Mouse (Mus musculus) olfactory bulb, adult 2 months (tissue): ENCODE measurements around the gene Dscam.

Source experiments
- CTCF ChIP-seq: fragments of 200-500 bp; IDR thresholded peaks from 2 replicates; pipeline ENCODE4 v1.5.1; 2012; ENCODE audit warnings: low read depth, mild to moderate bottlenecking, low read length, moderate library complexity; ENCODE audit not compliant: insufficient read depth
- POLR2A ChIP-seq: fragments of 200-500 bp; IDR thresholded peaks from 2 replicates; pipeline ENCODE4 v1.6.1; 2012; ENCODE audit warnings: mild to moderate bottlenecking, low read depth, low read length, moderate library complexity; ENCODE audit not compliant: insufficient read depth

- no peak for TF ChIP-seq CTCF
- no peak for TF ChIP-seq POLR2A
Measured at GRCm38 (mm10) chr16:96846585-96846984, 324.0 kb downstream of the Dscam start.
